Mouse (Mus musculus) thymus, adult 2 months (tissue): ENCODE results near the gene Ier2.

Experiments
- CTCF ChIP-seq: fragments of 200-500 bp; IDR thresholded peaks from 2 replicates; pipeline ENCODE4 v1.5.1; 2012; ENCODE audit warnings: mild to moderate bottlenecking, control low read depth, low read length, moderate library complexity, borderline replicate concordance; ENCODE audit not compliant: control insufficient read depth, poor library complexity, insufficient read depth; ENCODE audit errors: extremely low read depth
- POLR2A ChIP-seq: fragments of 200-500 bp; IDR thresholded peaks from 2 replicates; pipeline ENCODE4 v1.6.1; 2012; ENCODE audit warnings: mild to moderate bottlenecking, low read length, control low read depth, moderate library complexity; ENCODE audit not compliant: control insufficient read depth, poor library complexity, insufficient read depth; ENCODE audit errors: extremely low read depth

DNA sequence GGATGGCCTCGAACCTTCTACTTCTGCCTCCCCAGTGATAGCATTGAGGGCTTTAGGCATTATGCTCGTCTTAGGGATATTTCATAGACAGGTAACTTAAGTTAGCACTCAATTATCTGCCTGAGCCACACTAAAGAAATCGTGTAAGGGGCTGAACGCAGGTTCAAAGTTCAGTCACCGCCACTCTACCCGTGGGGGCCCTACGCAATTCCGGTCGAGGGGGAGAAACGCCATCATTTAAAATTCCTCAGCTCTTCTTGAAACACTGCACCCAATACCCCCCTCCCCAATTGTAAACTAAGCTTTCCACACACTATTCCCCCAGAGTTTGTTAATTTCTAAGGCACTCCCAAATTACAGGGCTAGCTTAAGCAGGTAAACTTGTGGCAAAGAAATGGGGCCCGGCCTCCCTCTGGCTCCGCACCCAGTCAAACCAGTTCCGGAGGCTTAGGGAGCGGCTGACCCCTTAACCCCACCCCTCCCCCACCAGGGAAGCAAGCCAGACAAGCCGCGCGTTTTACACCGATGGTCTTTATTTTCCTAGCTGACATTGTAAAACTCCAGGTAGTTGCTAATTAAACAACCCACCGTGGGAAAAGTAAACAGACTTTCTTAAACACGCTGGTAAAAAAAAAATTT, 1.7 kb downstream of the Ier2 start:
- TF ChIP-seq CTCF (no peak), POLR2A (no peak)
